Mouse (Mus musculus): ENCODE data around the gene Xkr8. TPM values are rescaled to one million over a fixed set of nuclear protein-coding genes. Genes with fewer than 3 reads are reported as not detected.

Xkr8 gene
- polyA plus RNA-seq, 1 experiment from 2014 or later, result 9.7 TPM

Other genes starting within 250 kb of the Xkr8 start
- 8.1 and 9.2 TPM in 2 replicates for gene Sesn2, start 222.0 kb downstream of the Xkr8 start, polyA plus RNA-seq (2015; fragmentation: Nextera tagmentation; extraction: Ambion mirVana)
- 936 and 950 TPM in 2 replicates for gene Atpif1, start 198.9 kb downstream of the Xkr8 start, polyA plus RNA-seq (2015; fragmentation: Nextera tagmentation; extraction: Ambion mirVana)
- gene Dnajc8, start 197.0 kb downstream of the Xkr8 start, polyA plus RNA-seq (2015; fragmentation: Nextera tagmentation; extraction: Ambion mirVana), result 169 and 172 TPM in 2 replicates
- gene Ptafr, start 168.5 kb downstream of the Xkr8 start, polyA plus RNA-seq (2015; fragmentation: Nextera tagmentation; extraction: Ambion mirVana), result 0.50 and 0.63 TPM in 2 replicates
- gene Eya3, start 93.6 kb downstream of the Xkr8 start, polyA plus RNA-seq (2015; fragmentation: Nextera tagmentation; extraction: Ambion mirVana), result 34.6 and 35.2 TPM in 2 replicates
- gene Smpdl3b, start 24.7 kb upstream of the Xkr8 start, polyA plus RNA-seq (2015; fragmentation: Nextera tagmentation; extraction: Ambion mirVana), result 5.6 and 7.2 TPM in 2 replicates
- gene Rpa2, start 35.8 kb upstream of the Xkr8 start, polyA plus RNA-seq (2015; fragmentation: Nextera tagmentation; extraction: Ambion mirVana), result 123 and 126 TPM in 2 replicates
- gene Themis2, start 63.8 kb upstream of the Xkr8 start, polyA plus RNA-seq (2015; fragmentation: Nextera tagmentation; extraction: Ambion mirVana), result 0.97 and 1.1 TPM in 2 replicates
- gene Ppp1r8, start 110.6 kb upstream of the Xkr8 start, polyA plus RNA-seq (2015; fragmentation: Nextera tagmentation; extraction: Ambion mirVana), result 60.7 and 63.9 TPM in 2 replicates
- 61.9 and 66.4 TPM in 2 replicates for gene Stx12, start 152.0 kb upstream of the Xkr8 start, polyA plus RNA-seq (2015; fragmentation: Nextera tagmentation; extraction: Ambion mirVana)
- gene Fam76a, start 190.0 kb upstream of the Xkr8 start, polyA plus RNA-seq (2015; fragmentation: Nextera tagmentation; extraction: Ambion mirVana), result 39.9 and 44.8 TPM in 2 replicates
- gene Fgr, start 241.5 kb upstream of the Xkr8 start, polyA plus RNA-seq (2015; fragmentation: Nextera tagmentation; extraction: Ambion mirVana), result 0.19 and 0.26 TPM in 2 replicates